9 mouse cellular contexts compared by ENCODE assay signal in genomic region chr2:102258682-102259081, GRCm38 (mm10).
A peak's percentile ranks its signal among the peaks of the same experiment; 100 is the strongest.
DNase-seq lines count a peak whose midpoint lies in the region; ATAC-seq lines count a peak whose summit lies in the region.
"Had no signal": no experiment of that assay in that cellular context is flagged by ENCODE, and none has a peak within 500 bp of the region (broad histone marks: within the 10 kb centered on the region; RNA-seq: fewer than 3 reads in every experiment).

No protein-coding gene starts in this region.

- no peak overlapping the region for H3K27ac ChIP-seq in heart, embryonic 11.5 days (ENCODE audit: low read depth, low read length)
- H3K27ac ChIP-seq in midbrain, embryonic 11.5 days (ENCODE audit: low read depth, low read length) = no peak overlapping the region

- no peaks in the 10 kb centered on the region for H3K36me3 ChIP-seq in heart, embryonic 11.5 days (ENCODE audit: control insufficient read depth, insufficient read depth, low read length)
- H3K36me3 ChIP-seq in midbrain, embryonic 11.5 days (ENCODE audit: control insufficient read depth, insufficient read depth, low read length) = no peaks in the 10 kb centered on the region

- no peak for DNase-seq in heart, postnatal 14 days
- peak; percentile 25 for DNase-seq in thymus, postnatal 4 days
- no peak for DNase-seq in thymus, postnatal 0 days (ENCODE audit: low spot score)
- peak; percentile 93 for DNase-seq in midbrain, embryonic 11.5 days (ENCODE audit: low spot score, missing footprints)
- no peak for DNase-seq in layer of hippocampus, adult 18-20 months (ENCODE audit: low spot score in 2 of 2)
- no peak for DNase-seq in ovary, postnatal 14 days (ENCODE audit: low spot score)
- DNase-seq in lung, postnatal 25 days (ENCODE audit: low spot score) = no peak

- H3K4me2 ChIP-seq in heart, embryonic 11.5 days = peak overlapping the region; percentile 50; the same call in 1 of the 2 replicates
- no peak overlapping the region; the same call in 1 of the 2 replicates for H3K4me2 ChIP-seq in midbrain, embryonic 11.5 days

- intact Hi-C loops in heart, postnatal 14 days (cut with DNase I) = no loop called here

- no peak for ATAC-seq in heart, embryonic 11.5 days (replicated peaks; ENCODE audit: insufficient number of reproducible peaks, low FRiP score, low TSS enrichment)
- peak; percentile 55; the same call in 1 of the 2 replicates for ATAC-seq in midbrain, embryonic 11.5 days (ENCODE audit: low FRiP score)

- 28% methylated on average over 8 of the region's 8 CpGs for WGBS in heart, embryonic 11.5 days (ENCODE audit: insufficient replicate concordance)
- 28% methylated on average over 8 of the region's 8 CpGs for whole genome bisulfite sequencing in midbrain, embryonic 11.5 days

- H3K4me3 ChIP-seq in heart, embryonic 11.5 days (ENCODE audit: low read depth, low read length) = peak overlapping the region; percentile 12; the same call in 1 of the 2 replicates
- no peak overlapping the region for H3K4me3 ChIP-seq in midbrain, embryonic 11.5 days (ENCODE audit: low read depth, low read length)

- H3K4me1 ChIP-seq in heart, embryonic 11.5 days (ENCODE audit: control insufficient read depth, insufficient read depth, low read length) = peaks cover 10% of the 10 kb centered on the region
- peaks cover 13% of the 10 kb centered on the region for H3K4me1 ChIP-seq in midbrain, embryonic 11.5 days (ENCODE audit: control insufficient read depth, insufficient read depth, low read length)

- no peak overlapping the region for H3K9ac ChIP-seq in heart, embryonic 11.5 days (ENCODE audit: low read depth, low read length)
- no peak overlapping the region; the same call in 1 of the 2 replicates for H3K9ac ChIP-seq in midbrain, embryonic 11.5 days (ENCODE audit: low read length)

- H3K9me3 ChIP-seq in heart, embryonic 11.5 days (replicated peaks; ENCODE audit: control insufficient read depth, low read length) = no peaks in the 10 kb centered on the region
- no peaks in the 10 kb centered on the region for H3K9me3 ChIP-seq in midbrain, embryonic 11.5 days (ENCODE audit: control insufficient read depth, low read length)

- peaks cover 19% of the 10 kb centered on the region for H3K27me3 ChIP-seq in heart, embryonic 11.5 days (ENCODE audit: control insufficient read depth, insufficient read depth, low read length)
- H3K27me3 ChIP-seq in midbrain, embryonic 11.5 days (ENCODE audit: control insufficient read depth, insufficient read depth, low read length) = no peaks in the 10 kb centered on the region; the same call in none of the 2 replicates
- H3K27me3 ChIP-seq: CH12.LX had no signal

Comparison
In these comparisons a context has a peak if more than half of its experiments do, and no peak if none do; other contexts are left out.
1. DNase-seq: peak in thymus, postnatal 4 days (single experiment) and midbrain, embryonic 11.5 days (single experiment); none in heart, postnatal 14 days (0 of 2), thymus, postnatal 0 days (single experiment), layer of hippocampus, adult 18-20 months (0 of 2), ovary, postnatal 14 days (single experiment) and lung, postnatal 25 days (single experiment).